Mouse (Mus musculus): ENCODE data around the gene Rrp9.

The Rrp9 gene

GRCm38 (mm10) chr9:106471892-106472291 lies 3.9 kb upstream of the Rrp9 start:
- in situ Hi-C loops (cut with MboI, MseI): loop anchor here in 1 of 2 experiments (5.0 to 10.0 kb wide), 2 partner anchors 35 to 1503 kb away; partner anchors contain the start of genes Acy1 and Uba7

DNA sequence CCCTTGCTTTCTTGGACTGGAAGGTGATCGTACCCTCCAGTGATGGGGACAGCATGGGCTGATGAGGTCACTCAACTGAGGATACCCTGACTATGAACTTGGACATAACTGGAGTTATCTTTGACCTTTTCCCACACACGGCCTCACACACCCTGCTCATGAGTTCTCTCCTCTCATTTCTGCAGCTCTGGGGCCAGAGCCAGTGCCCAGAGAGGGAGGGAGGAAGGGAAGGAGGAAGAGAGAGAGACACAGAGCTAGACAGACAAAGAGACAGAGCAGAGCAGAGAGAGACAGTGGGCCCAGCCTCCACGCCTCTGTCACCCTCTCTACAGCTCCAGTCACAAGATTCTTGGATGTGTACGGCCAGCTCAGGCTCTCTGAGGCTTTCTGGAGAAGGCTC lies 3.4 kb upstream of the Rrp9 start:
- in situ Hi-C loops (cut with MboI, MseI): loop anchor here in 1 of 2 experiments (5.0 to 10.0 kb wide), 2 partner anchors 35 to 1502 kb away; partner anchors contain the start of genes Acy1 and Uba7

GRCm38 (mm10) chr9:106473081-106473752 lies 2.5 kb upstream of the Rrp9 start:
- in situ Hi-C loops (cut with MboI, MseI): loop anchor here in 1 of 2 experiments (5.0 to 10.0 kb wide), 2 partner anchors 36 to 1502 kb away; partner anchors contain the start of genes Acy1 and Uba7

GRCm38 (mm10) chr9:106473753-106474105 lies 2.0 kb upstream of the Rrp9 start:
- in situ Hi-C loops (cut with MboI, MseI): loop anchor here in 1 of 2 experiments (5.0 to 10.0 kb wide), 2 partner anchors 36 to 1501 kb away; partner anchors contain the start of genes Acy1 and Uba7

GRCm38 (mm10) chr9:106474456-106474855 lies 1.3 kb upstream of the Rrp9 start:
- in situ Hi-C loops (cut with MboI, MseI): loop anchor here in 1 of 2 experiments (5.0 to 10.0 kb wide), 2 partner anchors 37 to 1500 kb away; partner anchors contain the start of genes Acy1 and Uba7

GRCm38 (mm10) chr9:106475046-106475445 lies 717 bp upstream of the Rrp9 start:
- in situ Hi-C loops (cut with MboI, MseI): loop anchor here (5.0 to 10.0 kb wide), 3 partner anchors 33 to 1500 kb away; partner anchors contain the start of gene Uba7 (in 1 of the 2)

GRCm38 (mm10) chr9:106476002-106476923 lies 500 bp downstream of the Rrp9 start:
- in situ Hi-C loops (cut with MboI, MseI): loop anchor here (5.0 to 10.0 kb wide), 3 partner anchors 34 to 1499 kb away; partner anchors contain the start of gene Uba7 (in 1 of the 2)

GRCm38 (mm10) chr9:106476924-106477484 lies 1.2 kb downstream of the Rrp9 start, which contains the start of gene Parp3:
Parp3 (minus strand) TSS chr9:106476949.
- in situ Hi-C loops (cut with MboI, MseI): loop anchor here (5.0 to 10.0 kb wide), 3 partner anchors 35 to 1498 kb away; partner anchors contain the start of gene Uba7 (in 1 of the 2)

GRCm38 (mm10) chr9:106477649-106478048 lies 1.9 kb downstream of the Rrp9 start:
- in situ Hi-C loops (cut with MboI, MseI): loop anchor here (5.0 to 10.0 kb wide), 3 partner anchors 35 to 1497 kb away; partner anchors contain the start of gene Uba7 (in 1 of the 2)

GRCm38 (mm10) chr9:106478101-106478500 lies 2.3 kb downstream of the Rrp9 start:
- in situ Hi-C loops (cut with MboI, MseI): loop anchor here (5.0 to 10.0 kb wide), 3 partner anchors 36 to 1497 kb away; partner anchors contain the start of gene Uba7 (in 1 of the 2)

DNA sequence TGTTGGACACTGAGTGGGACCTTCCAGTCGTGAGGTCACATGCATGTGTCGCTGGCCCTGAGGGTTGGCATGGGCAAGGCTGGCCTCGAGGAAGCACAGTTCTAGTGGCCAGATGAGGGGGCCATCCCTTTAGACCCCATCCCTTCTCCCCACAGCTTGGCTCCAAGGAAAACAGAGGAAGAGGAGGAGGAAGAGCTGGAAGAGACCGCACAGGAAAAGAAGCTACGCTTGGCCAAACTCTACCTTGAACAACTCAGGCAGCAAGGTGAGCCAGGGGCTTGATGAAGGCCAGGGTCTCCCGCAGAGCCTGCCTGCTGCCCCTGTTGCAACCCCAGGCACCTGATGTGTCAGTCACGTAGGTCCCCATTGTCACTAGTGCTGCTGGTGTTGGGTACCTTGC lies 4.8 kb downstream of the Rrp9 start:
- in situ Hi-C loops (cut with MboI, MseI): loop anchor here in 1 of 2 experiments (10.0 kb wide), 1 partner anchor 836 kb away; the partner anchor contains the start of gene Pik3r4

GRCm38 (mm10) chr9:106481075-106481474 lies 5.3 kb downstream of the Rrp9 start:
- in situ Hi-C loops (cut with MboI, MseI): loop anchor here in 1 of 2 experiments (10.0 kb wide), 1 partner anchor 836 kb away; the partner anchor contains the start of gene Pik3r4

GRCm38 (mm10) chr9:106481676-106482075 lies 5.9 kb downstream of the Rrp9 start:
- in situ Hi-C loops (cut with MboI, MseI): loop anchor here in 1 of 2 experiments (10.0 kb wide), 1 partner anchor 837 kb away; the partner anchor contains the start of gene Pik3r4

- in situ Hi-C loops (cut with MboI, MseI): loop anchor here in 1 of 2 experiments (10.0 kb wide), 1 partner anchor 838 kb away; the partner anchor contains the start of gene Pik3r4
These were observed 6.9 kb downstream of the Rrp9 start for GRCm38 (mm10) chr9:106482578-106483115.

GRCm38 (mm10) chr9:106483136-106483535 lies 7.4 kb downstream of the Rrp9 start:
- in situ Hi-C loops (cut with MboI, MseI): loop anchor here in 1 of 2 experiments (10.0 kb wide), 1 partner anchor 838 kb away; the partner anchor contains the start of gene Pik3r4

- in situ Hi-C loops (cut with MboI, MseI): loop anchor here in 1 of 2 experiments (10.0 kb wide), 1 partner anchor 839 kb away; the partner anchor contains the start of gene Pik3r4
These were observed 7.8 kb downstream of the Rrp9 start for GRCm38 (mm10) chr9:106483606-106484005.

GRCm38 (mm10) chr9:106485076-106485475 lies 9.3 kb downstream of the Rrp9 start:
- in situ Hi-C loops (cut with MboI, MseI): loop anchor here in 1 of 2 experiments (10.0 kb wide), 1 partner anchor 840 kb away; the partner anchor contains the start of gene Pik3r4

GRCm38 (mm10) chr9:106487602-106488001 lies 11.8 kb downstream of the Rrp9 start:
- in situ Hi-C loops (cut with MboI, MseI): loop anchor here in 1 of 2 experiments (10.0 kb wide), 1 partner anchor 843 kb away; the partner anchor contains the start of gene Pik3r4

- in situ Hi-C loops (cut with MboI, MseI): loop anchor here in 1 of 2 experiments (10.0 kb wide), 1 partner anchor 1055 kb away; no protein-coding TSS in a partner anchor
These were observed 23.9 kb downstream of the Rrp9 start, which contains the start of gene Iqcf1 for GRCm38 (mm10) chr9:106499667-106500066. Iqcf1 (plus strand) TSS chr9:106499967.

Data from T-helper 17 cell (primary cell).